Mouse (Mus musculus) spleen, postnatal 36 days (tissue): ENCODE measurements around the gene Rps19.
"Not testable (repeated sequence)": the region's sequence is repeated elsewhere in the genome, so short reads cannot be mapped to it uniquely, and the experiment has no call there.

Source experiments
- DNase-seq, 2 experiments: peaks; one replicate each; pipeline ENCODE4 v3.0.0; 2022; ENCODE audit warnings: low spot score in 2 of 2, mixed read lengths in 1 of 2

Rps19 gene

GRCm38 (mm10) chr7:24869532-24870165 is 14.5 kb upstream of the Rps19 start, which contains the start of the genes Lypd4 and Dmrtc2:
Gene Lypd4, minus strand, starts transcription at chr7:24869941.
Gene Dmrtc2, plus strand, starts transcription at chr7:24870057.
- DNase-seq: no peak

GRCm38 (mm10) chr7:24877588-24877987 is 6.6 kb upstream of the Rps19 start:
- DNase-seq: no peak

DNA sequence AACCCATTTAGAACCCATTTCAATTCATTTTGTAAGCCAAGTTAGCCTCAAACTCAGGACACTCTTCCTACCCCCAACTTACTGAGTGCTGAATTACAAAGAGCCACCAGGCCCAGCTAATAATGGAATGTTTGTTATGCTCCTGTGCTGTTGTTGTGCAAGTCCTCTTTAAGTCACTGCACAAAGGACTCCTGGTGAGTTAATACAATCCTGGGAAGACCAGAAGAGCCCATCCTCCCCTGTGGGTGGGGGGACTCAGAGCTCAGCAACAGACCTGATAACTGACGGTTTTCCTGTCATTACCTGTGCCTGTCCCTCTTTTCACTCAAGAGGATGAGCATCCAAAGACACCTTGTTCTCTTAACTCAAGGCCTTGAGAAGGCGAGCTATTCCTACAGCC is 4.6 kb upstream of the Rps19 start:
- DNase-seq: no peak

- no peak for DNase-seq
Observed at GRCm38 (mm10) chr7:24882416-24883199, 1.6 kb upstream of the Rps19 start.

DNA sequence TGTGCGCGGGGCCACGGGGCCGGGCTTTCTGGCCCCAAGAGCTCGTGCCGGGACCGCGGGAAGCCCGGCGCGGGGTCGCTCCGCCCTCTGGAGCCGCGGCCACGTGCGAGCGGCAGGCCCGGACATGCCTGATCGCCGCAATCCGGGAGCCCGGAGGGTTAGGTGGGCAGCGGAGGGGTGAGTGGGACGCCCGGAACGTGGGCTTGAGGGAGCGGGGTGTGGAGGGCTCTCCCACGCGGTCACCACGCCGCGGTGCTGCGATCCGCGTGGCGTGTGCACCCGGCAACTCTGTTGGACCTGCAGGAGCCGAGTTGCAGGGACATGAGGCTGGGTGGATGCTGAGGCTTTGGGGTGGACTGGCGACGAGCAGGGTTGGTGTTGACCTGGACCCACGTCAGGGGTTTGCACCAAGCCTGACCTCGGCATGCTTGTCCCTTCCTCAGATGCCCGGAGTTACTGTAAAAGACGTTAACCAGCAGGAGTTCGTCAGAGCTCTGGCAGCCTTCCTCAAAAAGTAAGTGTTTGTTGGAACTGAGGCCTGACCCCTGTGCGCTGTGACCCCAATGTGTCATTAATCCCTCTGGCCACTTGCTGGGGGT is 621 bp downstream of the Rps19 start:
- no peak for DNase-seq

DNA sequence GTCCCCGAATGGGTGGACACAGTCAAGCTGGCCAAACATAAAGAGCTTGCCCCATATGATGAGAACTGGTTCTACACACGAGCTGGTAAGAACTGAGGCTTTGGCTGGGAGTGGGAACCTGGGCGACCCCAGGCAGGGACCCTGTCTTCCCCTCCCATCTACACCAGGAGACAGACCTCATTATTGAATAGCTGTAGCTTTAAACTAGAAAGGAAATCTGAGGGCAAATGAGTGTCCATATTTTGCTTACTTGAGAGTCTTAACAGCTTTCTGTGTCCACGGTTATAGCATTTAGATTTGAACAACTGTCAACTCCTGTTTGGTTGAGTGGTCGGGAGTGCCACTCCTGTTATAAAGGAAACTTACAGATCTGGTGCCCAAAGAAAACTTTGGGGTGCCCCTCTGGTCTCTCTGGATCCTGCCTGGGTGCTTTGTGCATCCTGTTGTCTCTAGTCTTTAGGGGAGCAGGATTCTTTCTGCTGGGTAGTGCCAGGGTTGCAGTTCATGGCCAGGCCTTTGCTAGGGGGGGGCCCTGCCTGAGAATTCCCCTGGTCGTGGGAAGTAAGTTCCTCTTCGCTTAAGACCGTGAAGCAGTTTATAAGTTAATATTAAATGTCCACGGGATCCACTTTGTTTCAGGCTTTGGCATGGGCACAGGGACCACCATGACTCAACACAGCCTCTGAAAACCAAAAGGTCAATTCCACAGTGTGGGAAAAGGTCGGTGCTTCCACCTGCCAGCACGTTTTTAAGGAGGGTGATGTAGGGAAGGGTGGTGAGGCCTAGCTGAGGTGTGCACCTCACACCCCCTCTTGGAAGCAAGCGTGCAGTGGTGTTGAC is 1.5 kb downstream of the Rps19 start:
- no peak for DNase-seq

- no peak for DNase-seq
Observed at GRCm38 (mm10) chr7:24886308-24886633, 2.1 kb downstream of the Rps19 start.

DNA sequence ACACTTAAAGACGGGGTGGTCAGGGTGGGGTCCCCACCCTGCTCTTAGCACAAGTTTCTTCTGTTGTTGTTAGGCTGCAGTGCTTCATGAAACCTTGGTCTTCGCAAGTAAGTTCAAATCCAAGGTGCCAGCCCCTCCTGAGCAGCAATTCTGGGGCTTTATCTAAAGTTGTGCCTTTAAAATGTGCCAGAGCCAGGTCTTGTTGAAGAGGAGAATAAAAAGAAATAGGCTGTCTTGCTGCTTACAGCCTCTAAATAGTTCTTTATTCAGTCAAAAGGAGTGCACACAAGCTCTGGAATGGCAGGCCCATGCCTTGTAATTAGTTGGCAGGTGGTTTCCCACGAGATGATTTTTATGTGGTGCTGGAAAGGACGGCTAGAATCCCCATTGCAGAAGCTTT is 2.9 kb downstream of the Rps19 start:
- no peak for DNase-seq

DNA sequence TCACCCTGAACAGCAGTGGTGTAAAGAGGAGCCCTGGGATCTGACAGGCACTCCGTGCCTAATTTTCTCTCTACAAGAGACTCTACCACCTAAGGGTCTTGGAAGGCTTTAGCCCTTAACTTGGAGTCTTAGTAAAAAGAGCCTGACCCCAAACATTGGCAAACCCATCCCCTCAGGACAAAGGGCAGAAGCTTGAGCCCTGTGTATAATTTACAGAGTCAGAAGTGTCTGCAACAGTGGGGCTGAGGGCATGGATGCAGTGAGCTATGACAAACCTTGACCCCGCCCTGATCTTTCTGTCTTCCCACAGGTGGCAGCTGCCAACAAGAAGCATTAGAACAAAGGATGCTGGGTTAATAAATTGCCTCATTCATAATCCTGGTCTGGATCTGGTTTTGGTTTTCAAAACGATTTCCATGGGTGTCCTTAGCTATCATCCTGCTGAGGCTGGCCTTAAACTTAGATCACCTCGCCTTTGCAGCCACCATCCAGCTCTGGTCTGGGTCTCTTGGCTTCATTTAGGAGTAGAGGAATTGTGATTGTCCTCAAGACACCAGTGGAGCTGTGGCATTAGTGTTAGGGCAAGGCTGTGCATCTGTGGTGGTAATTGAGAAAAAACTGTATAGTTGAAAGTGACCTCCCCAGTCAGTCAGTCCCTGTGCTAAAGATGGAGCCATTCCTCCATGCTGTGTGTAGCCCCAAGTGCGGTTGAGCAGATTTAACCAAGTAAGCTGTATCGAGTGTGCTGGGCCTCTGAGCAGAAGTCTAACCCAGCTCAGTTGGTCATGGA is 5.5 kb downstream of the Rps19 start:
- peak; percentile 57 for DNase-seq

GRCm38 (mm10) chr7:24890281-24891216 is 6.4 kb downstream of the Rps19 start:
- peak; percentile 75 for DNase-seq

DNA sequence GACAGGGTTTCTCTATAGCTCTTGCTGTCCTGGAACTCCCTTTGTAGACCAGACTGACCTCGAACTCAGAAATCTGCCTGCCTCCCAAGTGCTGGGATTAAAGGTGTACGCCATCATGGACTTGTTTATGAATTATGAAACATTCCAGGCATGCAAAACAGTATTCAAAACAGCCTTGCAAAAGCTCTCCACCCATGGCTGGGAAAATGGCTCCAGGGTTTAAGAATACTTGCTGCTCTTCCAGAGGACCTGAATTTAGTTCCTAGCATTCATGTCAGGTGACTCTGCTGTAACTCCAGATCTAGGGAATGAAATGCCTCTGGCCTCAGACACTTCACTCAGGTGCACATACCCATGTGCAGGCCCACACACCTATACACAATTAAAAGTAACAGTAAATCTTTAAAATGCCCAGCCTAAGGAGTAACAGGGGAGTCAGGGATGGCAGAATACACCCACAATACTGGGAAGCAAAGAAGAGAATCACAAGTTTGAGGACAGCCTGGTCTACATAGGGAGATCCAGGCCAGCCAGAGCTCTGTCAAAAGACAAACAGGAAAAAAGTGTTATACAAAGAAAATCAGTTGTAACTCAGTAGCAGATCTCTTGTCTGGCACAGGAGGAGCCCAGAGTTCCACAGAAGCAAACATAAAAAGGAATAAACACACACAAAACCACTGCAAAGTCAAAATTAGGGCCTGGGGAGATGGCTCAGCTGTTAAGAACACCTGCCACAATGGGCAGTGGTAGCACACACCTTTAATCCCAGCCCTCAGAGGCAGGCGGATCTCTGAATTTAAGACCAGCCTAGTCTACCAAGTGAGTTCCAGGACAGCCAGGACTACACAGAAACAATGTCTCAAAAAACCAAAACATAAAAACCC is 7.3 kb downstream of the Rps19 start:
- no peak for DNase-seq

- no peak for DNase-seq
Observed at GRCm38 (mm10) chr7:24892125-24892583, 8.0 kb downstream of the Rps19 start.

- not testable (repeated sequence) for DNase-seq
Observed at GRCm38 (mm10) chr7:24895749-24896148, 11.6 kb downstream of the Rps19 start.

- DNase-seq: peak; percentile 77 to 78
Observed at GRCm38 (mm10) chr7:24896269-24896668, 12.1 kb downstream of the Rps19 start.

DNA sequence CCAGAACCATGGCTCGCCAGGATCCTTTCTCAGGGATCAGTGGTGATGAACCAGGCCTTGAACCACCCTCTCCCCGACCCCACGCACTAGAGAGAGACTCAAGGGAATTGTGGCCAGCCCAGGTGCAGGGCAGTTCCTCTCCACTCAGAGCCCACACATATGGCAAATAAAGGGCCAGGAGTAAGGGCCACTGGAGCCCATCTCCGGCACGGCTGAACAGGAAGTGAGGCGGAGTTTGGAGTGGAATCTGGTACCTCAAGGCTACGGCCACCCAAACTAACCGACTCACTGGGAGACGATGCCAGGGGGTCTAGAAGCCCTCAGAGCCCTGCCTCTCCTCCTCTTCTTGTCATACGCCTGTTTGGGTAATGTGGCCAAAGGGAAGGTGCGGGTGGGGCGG is 13.1 kb downstream of the Rps19 start, which contains the start of gene Cd79a:
Gene Cd79a (plus strand): TSS at position 158 of the 400 bp plus-strand sequence.
- DNase-seq: peak; percentile 94 to 95

DNA sequence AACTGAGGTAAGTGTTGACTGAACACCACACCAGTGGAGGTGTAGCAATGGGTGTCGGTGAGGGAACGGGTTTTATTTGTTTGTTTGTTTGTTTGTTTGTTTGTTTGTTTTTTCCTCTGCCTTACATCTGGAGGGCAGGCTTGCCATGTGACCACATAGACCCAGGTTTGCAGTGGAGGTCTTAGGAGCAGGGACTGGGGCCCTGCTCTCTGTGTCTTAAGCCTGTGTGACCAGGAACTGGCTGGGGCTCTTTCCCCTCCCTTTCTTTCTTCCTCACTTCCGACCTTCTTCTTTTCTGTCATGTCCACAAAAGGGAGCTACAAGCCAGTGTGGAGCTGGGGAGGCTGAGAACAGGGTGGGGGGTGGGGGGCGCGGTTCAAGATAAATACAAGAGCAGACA is 13.8 kb downstream of the Rps19 start:
- DNase-seq: no peak

GRCm38 (mm10) chr7:24901114-24901513 is 16.9 kb downstream of the Rps19 start:
- DNase-seq: peak; percentile 46 to 52

- peak; percentile 79 to 85 for DNase-seq
Observed at GRCm38 (mm10) chr7:24901842-24902241, 17.7 kb downstream of the Rps19 start.

DNA sequence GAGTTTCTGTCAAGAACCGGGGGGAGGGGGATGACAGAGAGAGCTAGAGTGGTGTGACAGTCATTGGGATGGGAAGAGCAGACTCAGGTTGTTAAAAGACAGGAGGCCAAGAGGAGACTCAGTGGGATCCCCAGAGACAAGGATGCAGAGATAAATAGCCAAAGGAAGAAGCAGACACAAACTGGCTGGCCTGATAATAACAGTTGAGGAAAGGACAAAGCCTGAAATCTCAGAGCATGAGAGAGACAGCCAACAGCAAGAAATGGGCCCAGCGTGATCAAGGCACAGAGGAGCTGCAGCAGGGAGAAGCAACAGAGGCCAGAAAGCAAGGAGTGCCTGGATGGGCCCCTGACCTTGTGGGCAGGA is 18.1 kb downstream of the Rps19 start:
- no peak for DNase-seq
